Mouse (Mus musculus) CH12.LX (cell line): Measurements from ENCODE around the gene Epb41l3. TPM values are rescaled to one million over a fixed set of nuclear protein-coding genes. Genes with fewer than 3 reads are reported as not detected.

ENCODE experiments used
- DNase-seq: peaks from one replicate; pipeline ENCODE4 v3.0.0-alpha.2; 2013; ENCODE audit errors: extremely low read depth
- H3K27ac ChIP-seq: 2 replicates; pipeline ENCODE4 v1.5.1; 2012; ENCODE audit warnings: low read depth, mild to moderate bottlenecking, control low read depth, moderate library complexity; ENCODE audit not compliant: insufficient read depth
- H3K27me3 ChIP-seq: replicated peaks from 2 replicates; pipeline ENCODE3; 2012; ENCODE audit warnings: inconsistent platforms
- H3K36me3 ChIP-seq, 2 experiments: replicated peaks in 1 of 2; 2 replicates each; pipeline versions ENCODE3 to v1.6.1; 2012; ENCODE audit warnings: inconsistent platforms in 1 of 2, low read length in 1 of 2, mild to moderate bottlenecking in 1 of 2, mixed read lengths in 1 of 2, moderate library complexity in 1 of 2; ENCODE audit not compliant: control insufficient read depth in 1 of 2, insufficient read depth in 1 of 2
- H3K4me1 ChIP-seq, 2 experiments: 2 replicates each; pipeline ENCODE4 v1.6.1; 2012; ENCODE audit warnings: inconsistent platforms in 1 of 2, moderate library complexity in 1 of 2; ENCODE audit not compliant: insufficient read depth in 2 of 2, control insufficient read depth in 1 of 2
- H3K4me2 ChIP-seq: 2 replicates; pipeline ENCODE4 v1.6.1; 2012; ENCODE audit warnings: low read depth, mild to moderate bottlenecking, control low read depth; ENCODE audit not compliant: poor library complexity, insufficient read depth, severe bottlenecking
- H3K4me3 ChIP-seq, 3 experiments: fragments of 150-350 bp in 1 of 3; sonication (generic) in 1 of 3; replicated peaks in 1 of 3; 2 replicates each; pipeline versions ENCODE3 to v1.5.1; 2011 to 2012; ENCODE audit warnings: low read depth in 2 of 3, low read length in 2 of 3, mild to moderate bottlenecking in 2 of 3, moderate library complexity in 2 of 3, control low read depth in 1 of 3, improper control_type of control experiment in 1 of 3, inconsistent platforms in 1 of 3, mixed read lengths in 1 of 3; ENCODE audit not compliant: poor library complexity in 1 of 3
- H3K79me2 ChIP-seq: replicated peaks from 2 replicates; pipeline ENCODE4 v1.6.1; 2012; ENCODE audit warnings: mild to moderate bottlenecking, moderate library complexity; ENCODE audit not compliant: control insufficient read depth, poor library complexity, insufficient read depth, severe bottlenecking; ENCODE audit errors: extremely low read depth
- H3K9ac ChIP-seq: 2 replicates; pipeline ENCODE4 v1.6.1; 2012; ENCODE audit warnings: low read depth, mild to moderate bottlenecking, control low read depth, moderate library complexity; ENCODE audit not compliant: insufficient read depth
- H3K9me3 ChIP-seq: replicated peaks from 2 replicates; pipeline ENCODE3; 2012; ENCODE audit warnings: low read length, inconsistent platforms, mixed read lengths
- BHLHE40 ChIP-seq: IDR thresholded peaks from 2 replicates; pipeline ENCODE4 v1.6.1; 2011; ENCODE audit warnings: mild to moderate bottlenecking, low read depth, low read length, improper control_type of control experiment
- CHD1 ChIP-seq: IDR thresholded peaks from 2 replicates; pipeline ENCODE4 v1.6.1; 2012; ENCODE audit warnings: low read depth, low read length, improper control_type of control experiment, inconsistent platforms
- CTCF ChIP-seq, 2 experiments: IDR thresholded peaks in 1 of 2; conservative IDR thresholded peaks in 1 of 2; 2 replicates each; pipeline ENCODE4 v1.5.1; 2011 to 2012; ENCODE audit warnings: low read depth in 2 of 2, low read length in 2 of 2, improper control_type of control experiment in 1 of 2, inconsistent platforms in 1 of 2, mild to moderate bottlenecking in 1 of 2, moderate library complexity in 1 of 2
- E2F4 ChIP-seq: IDR thresholded peaks from 2 replicates; pipeline ENCODE4 v1.6.1; 2011; ENCODE audit warnings: low read depth, low read length, improper control_type of control experiment; ENCODE audit not compliant: insufficient replicate concordance
- ELF1 ChIP-seq: IDR thresholded peaks from 2 replicates; pipeline ENCODE4 v1.6.1; 2014; ENCODE audit warnings: low read depth, mild to moderate bottlenecking, inconsistent platforms, low read length, improper control_type of control experiment
- EP300 ChIP-seq: IDR thresholded peaks from 2 replicates; pipeline ENCODE4 v1.6.1; 2011; ENCODE audit warnings: low read length, improper control_type of control experiment
- ETS1 ChIP-seq: conservative IDR thresholded peaks from 2 replicates; pipeline ENCODE4 v1.6.1; 2012; ENCODE audit warnings: low read depth, mild to moderate bottlenecking, inconsistent platforms, low read length, improper control_type of control experiment, moderate library complexity
- GABPA ChIP-seq: IDR thresholded peaks from 2 replicates; pipeline ENCODE4 v1.6.1; 2012; ENCODE audit warnings: low read depth, low read length, improper control_type of control experiment, inconsistent platforms; ENCODE audit not compliant: insufficient replicate concordance
- HCFC1 ChIP-seq: IDR thresholded peaks from 2 replicates; pipeline ENCODE4 v1.6.1; 2012; ENCODE audit warnings: low read depth, mild to moderate bottlenecking, inconsistent platforms, low read length, improper control_type of control experiment
- IRF4 ChIP-seq: IDR thresholded peaks from 2 replicates; pipeline ENCODE4 v1.6.1; 2014; ENCODE audit warnings: low read depth, mild to moderate bottlenecking, inconsistent platforms, low read length, improper control_type of control experiment
- JUN ChIP-seq: IDR thresholded peaks from 2 replicates; pipeline ENCODE4 v1.6.1; 2011; ENCODE audit warnings: low read depth, mild to moderate bottlenecking, low read length, improper control_type of control experiment, moderate library complexity; ENCODE audit not compliant: insufficient read depth
- JUND ChIP-seq: conservative IDR thresholded peaks from 2 replicates; pipeline ENCODE4 v1.6.1; 2011; ENCODE audit warnings: low read depth, low read length, improper control_type of control experiment
- KAT2A ChIP-seq: IDR thresholded peaks from 2 replicates; pipeline ENCODE4 v1.6.1; 2012; ENCODE audit warnings: low read length, improper control_type of control experiment, inconsistent platforms; ENCODE audit not compliant: insufficient replicate concordance
- MAFK ChIP-seq: IDR thresholded peaks from 2 replicates; pipeline ENCODE4 v1.6.1; 2011; ENCODE audit warnings: low read length, improper control_type of control experiment; ENCODE audit not compliant: insufficient replicate concordance
- MAZ ChIP-seq: IDR thresholded peaks from 2 replicates; pipeline ENCODE4 v1.6.1; 2012; ENCODE audit warnings: low read depth, mild to moderate bottlenecking, inconsistent platforms, low read length, improper control_type of control experiment, moderate library complexity
- MXI1 ChIP-seq: IDR thresholded peaks from 2 replicates; pipeline ENCODE4 v1.6.1; 2011; ENCODE audit warnings: mild to moderate bottlenecking, low read depth, low read length, improper control_type of control experiment
- MYC ChIP-seq: IDR thresholded peaks from 2 replicates; pipeline ENCODE4 v1.6.1; 2011; ENCODE audit warnings: low read depth, mild to moderate bottlenecking, improper control_type of control experiment, low read length
- NELFE ChIP-seq: IDR thresholded peaks from 2 replicates; pipeline ENCODE4 v1.6.1; 2011; ENCODE audit warnings: low read depth, low read length, improper control_type of control experiment
- NRF1 ChIP-seq: IDR thresholded peaks from 2 replicates; pipeline ENCODE4 v1.6.1; 2014; ENCODE audit warnings: low read depth, mild to moderate bottlenecking, inconsistent platforms, low read length, improper control_type of control experiment, moderate library complexity
- PAX5 ChIP-seq: IDR thresholded peaks from 2 replicates; pipeline ENCODE4 v1.6.1; 2012; ENCODE audit warnings: low read length, inconsistent platforms, mixed read lengths
- POLR2AphosphoS2 ChIP-seq: IDR thresholded peaks from 2 replicates; pipeline ENCODE4 v1.6.1; 2011; ENCODE audit warnings: low read depth, low read length, improper control_type of control experiment
- RAD21 ChIP-seq: IDR thresholded peaks from 2 replicates; pipeline ENCODE4 v1.6.1; 2011; ENCODE audit warnings: low read depth, mild to moderate bottlenecking, low read length, improper control_type of control experiment, moderate library complexity
- SIN3A ChIP-seq: IDR thresholded peaks from 2 replicates; pipeline ENCODE4 v1.6.1; 2012; ENCODE audit warnings: low read length, improper control_type of control experiment, inconsistent platforms
- SMC3 ChIP-seq: IDR thresholded peaks from 2 replicates; pipeline ENCODE4 v1.6.1; 2011; ENCODE audit warnings: low read depth, low read length, improper control_type of control experiment
- TBP ChIP-seq: conservative IDR thresholded peaks from 2 replicates; pipeline ENCODE4 v1.6.1; 2011; ENCODE audit warnings: low read depth, low read length, improper control_type of control experiment
- TCF12 ChIP-seq: IDR thresholded peaks from 2 replicates; pipeline ENCODE4 v1.6.1; 2014; ENCODE audit warnings: low read depth, mild to moderate bottlenecking, inconsistent platforms, low read length, improper control_type of control experiment
- UBTF ChIP-seq: IDR thresholded peaks from 2 replicates; pipeline ENCODE4 v1.6.1; 2012; ENCODE audit warnings: low read depth, mild to moderate bottlenecking, inconsistent platforms, low read length, improper control_type of control experiment, moderate library complexity
- USF1 ChIP-seq: IDR thresholded peaks from 2 replicates; pipeline ENCODE4 v1.6.1; 2014; ENCODE audit warnings: low read depth, mild to moderate bottlenecking, inconsistent platforms, low read length, improper control_type of control experiment
- ZC3H11A ChIP-seq: IDR thresholded peaks from 2 replicates; pipeline ENCODE4 v1.6.1; 2012; ENCODE audit warnings: low read depth, mild to moderate bottlenecking, inconsistent platforms, low read length, improper control_type of control experiment
- ZKSCAN1 ChIP-seq: IDR thresholded peaks from 2 replicates; pipeline ENCODE4 v1.6.1; 2012; ENCODE audit warnings: low read depth, inconsistent platforms, low read length, improper control_type of control experiment, borderline replicate concordance
- ZMIZ1 ChIP-seq: IDR thresholded peaks from 2 replicates; pipeline ENCODE4 v1.6.1; 2012; ENCODE audit warnings: low read depth, mild to moderate bottlenecking, inconsistent platforms, low read length, improper control_type of control experiment
- ZNF384 ChIP-seq: IDR thresholded peaks from 2 replicates; pipeline ENCODE4 v1.6.1; 2012; ENCODE audit warnings: low read depth, low read length, improper control_type of control experiment, inconsistent platforms
- dilution Hi-C: fragments of 300-500 bp; cut with MboI; formaldehyde crosslinking; loops from 2 replicates; pipeline ENCODE4 v1.14.3; 2020; ENCODE audit warnings: low sequenced_read_pairs; ENCODE audit not compliant: extremely low pct_unique_long_range_greater_than_20kb, extremely low pct_ligation_motif_present
- in situ Hi-C: fragments of 300-500 bp; cut with MboI; formaldehyde crosslinking; loops from 3 replicates; pipeline ENCODE4 v1.14.3; 2019; ENCODE audit warnings: low sequenced_read_pairs, low pct_ligation_motif_present, low pct_unique_long_range_greater_than_20kb, mixed read lengths
- polyA plus RNA-seq: library from polyadenylated mRNA; unstranded; fragments of >175 nt; gene quantifications from 2 replicates; pipeline ENCODE4 v1.2.1, GENCODE M21; 2012; ENCODE audit warnings: low read depth; ENCODE audit not compliant: insufficient read length
- total RNA-seq, 2 experiments: library from RNA; depleted of rRNA; stranded (reverse); fragments of 300-350 nt in 1 of 2; fragments of >200 nt in 1 of 2; gene quantifications; 2 replicates each; pipeline ENCODE4 v1.2.3; 2012 to 2014

The Epb41l3 gene
- total and polyA plus RNA-seq, 3 experiments = not detected

- Histone ChIP-seq H3K4me3 (no peak overlapping the region), H3K79me2 (no peaks in the 10 kb centered on the region), H3K27ac (no peak overlapping the region), H3K4me1 (no peaks in the 10 kb centered on the region), H3K4me2 (no peak overlapping the region), H3K9me3 (peaks cover 41% of the 10 kb centered on the region), H3K27me3 (no peaks in the 10 kb centered on the region), H3K36me3 (no peaks in the 10 kb centered on the region), H3K9ac (no peak overlapping the region)
- TF ChIP-seq USF1 (no peak), MAZ (no peak), ZMIZ1 (no peak), NRF1 (no peak), GABPA (no peak), PAX5 (no peak), JUND (no peak), TBP (no peak), UBTF (no peak), HCFC1 (no peak), ETS1 (no peak), IRF4 (no peak), POLR2AphosphoS2 (no peak), SMC3 (no peak), E2F4 (no peak), TCF12 (no peak), ZC3H11A (no peak)
- in situ Hi-C loops (no loop called here), dilution Hi-C loops (no loop called here)
- no peak for DNase-seq
Measured at GRCm38 (mm10) chr17:69255834-69256233, 180.4 kb downstream of the Epb41l3 start.

DNA sequence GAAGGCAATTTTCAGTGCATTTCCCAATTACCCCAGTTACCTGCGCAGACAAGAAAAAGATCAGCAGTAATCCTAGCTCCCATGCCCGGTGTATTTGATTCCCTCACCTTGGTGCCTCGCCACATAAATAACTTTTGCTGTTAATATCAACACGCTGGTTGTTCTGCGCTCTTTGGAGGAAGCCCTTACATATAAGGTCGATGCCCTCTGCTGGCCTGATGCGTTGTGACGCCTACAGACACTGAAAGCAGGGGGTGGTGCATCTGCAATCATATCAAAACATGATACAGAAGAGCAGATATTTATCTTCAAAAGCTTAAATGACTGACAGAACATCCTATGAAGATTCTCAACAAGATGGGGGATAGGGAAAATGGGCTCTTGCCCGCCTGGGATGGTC lies 181.0 kb downstream of the Epb41l3 start:
- Histone ChIP-seq H3K27me3 (no peaks in the 10 kb centered on the region), H3K4me3 (no peak overlapping the region), H3K4me2 (no peak overlapping the region), H3K9ac (no peak overlapping the region), H3K9me3 (peaks cover 41% of the 10 kb centered on the region), H3K27ac (no peak overlapping the region), H3K36me3 (no peaks in the 10 kb centered on the region), H3K79me2 (no peaks in the 10 kb centered on the region), H3K4me1 (no peaks in the 10 kb centered on the region)
- dilution Hi-C loops (no loop called here), in situ Hi-C loops (no loop called here)
- TF ChIP-seq SMC3 (0 out of 2 replicates have a peak, but pooled peaks have one; percentile 9), UBTF (no peak), POLR2AphosphoS2 (no peak), TBP (no peak), ZKSCAN1 (no peak), MYC (no peak), ELF1 (no peak), BHLHE40 (no peak), EP300 (no peak), ZNF384 (no peak), ZMIZ1 (no peak), NELFE (no peak), MXI1 (no peak), ETS1 (no peak), SIN3A (no peak), KAT2A (no peak), USF1 (no peak), CHD1 (no peak), RAD21 (peak; percentile 6), MAFK (no peak), CTCF (conservative IDR thresholded peaks at IDR 0.05 in 1 of 2, IDR thresholded peaks at IDR 0.05 in 1 of 2; ENCODE audit: low read depth in 2 of 2, low read length in 2 of 2) (peak in 1 of 2 experiments; percentile 29; a peak in 2 of 4 replicates), JUND (no peak), JUN (no peak)
- DNase-seq = peak; percentile 12
